Comparison of ENCODE assay signal across 9 mouse cellular contexts in the genomic region with DNA sequence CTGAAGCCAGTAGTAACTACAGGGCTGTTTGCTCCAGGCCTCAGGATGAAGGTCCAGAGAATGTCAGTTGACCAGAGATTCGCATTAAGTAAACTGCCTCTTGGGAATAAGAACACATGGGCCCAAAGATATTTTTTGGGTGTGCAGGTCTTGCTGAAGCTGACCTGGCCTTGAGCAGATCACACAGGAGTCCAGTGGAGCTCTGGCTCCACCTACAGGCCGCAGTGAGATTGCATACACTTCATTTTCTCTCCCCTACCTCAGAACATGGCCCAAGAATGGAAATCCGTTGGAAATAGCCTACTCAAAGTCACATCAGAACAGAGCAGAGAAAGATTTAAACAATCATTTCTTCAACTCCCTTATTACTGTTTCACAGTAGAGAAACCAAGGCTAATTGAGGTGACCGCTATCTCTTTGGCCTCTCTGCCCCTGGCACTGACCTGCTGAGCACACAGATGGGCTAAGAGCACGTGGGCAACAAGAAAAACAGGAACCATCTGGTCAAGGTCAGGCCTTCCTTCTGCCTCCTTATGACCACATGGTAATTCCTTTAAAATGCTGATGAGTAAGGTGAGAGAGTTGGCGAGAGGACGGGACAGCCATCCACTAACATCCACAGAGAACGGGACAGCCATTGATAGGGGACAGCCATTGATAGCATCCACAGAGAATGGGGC. TPM values are rescaled to one million over a fixed set of nuclear protein-coding genes. Genes with fewer than 3 reads are reported as not detected.
A peak's percentile ranks its signal among the peaks of the same experiment; 100 is the strongest.
DNase-seq lines count a peak whose midpoint lies in the region; ATAC-seq and TF ChIP-seq lines count a peak whose summit lies in the region.
"Had no signal": no experiment of that assay in that cellular context is flagged by ENCODE, and none has a peak within 500 bp of the region (broad histone marks: within the 10 kb centered on the region; RNA-seq: fewer than 3 reads in every experiment).

No protein-coding gene starts in this region.

- no peak for ATAC-seq in intestine, postnatal 0 days

- peaks cover 5% of the 10 kb centered on the region for H3K36me3 ChIP-seq in intestine, postnatal 0 days (ENCODE audit: control insufficient read depth, insufficient read depth)
- peaks cover 6% of the 10 kb centered on the region for H3K36me3 ChIP-seq in liver, adult 2 months (ENCODE audit: control insufficient read depth, insufficient read depth, low read length)
- H3K36me3 ChIP-seq in splenic B cell, adult 2 months (ENCODE audit: control insufficient read depth, insufficient read depth, low read length, poor library complexity, severe bottlenecking): peaks cover 9% of the 10 kb centered on the region

- H3K4me1 ChIP-seq in intestine, postnatal 0 days (replicated peaks; ENCODE audit: control insufficient read depth, insufficient read depth, low read length): no peaks in the 10 kb centered on the region
- H3K4me1 ChIP-seq in liver, adult 2 months (ENCODE audit: control insufficient read depth, insufficient read depth, low read length): peaks cover 5% of the 10 kb centered on the region; the same call in 1 of the 2 replicates

- WGBS in intestine, postnatal 0 days: 52% methylated on average over 8 of the region's 8 CpGs
- 52% methylated on average over 8 of the region's 8 CpGs for WGBS in liver, adult 2 months

- no peaks in the 10 kb centered on the region for H3K27me3 ChIP-seq in intestine, postnatal 0 days (replicated peaks; ENCODE audit: control insufficient read depth, insufficient read depth, low read length)
- H3K27me3 ChIP-seq in liver, adult 2 months (ENCODE audit: control insufficient read depth, insufficient read depth, low read length): no peaks in the 10 kb centered on the region
- no peaks in the 10 kb centered on the region for H3K27me3 ChIP-seq in splenic B cell, adult 2 months (ENCODE audit: control insufficient read depth, insufficient read depth, low read length, poor library complexity, severe bottlenecking)

- no peak overlapping the region for H3K4me2 ChIP-seq in intestine, postnatal 0 days (replicated peaks; ENCODE audit: low read depth)

- H3K27ac ChIP-seq in intestine, postnatal 0 days (ENCODE audit: low read depth, low read length): no peak overlapping the region
- H3K27ac ChIP-seq in liver, adult 2 months (replicated peaks; ENCODE audit: insufficient read depth, low read depth, low read length): no peak overlapping the region

- H3K9me3 ChIP-seq in intestine, postnatal 0 days (ENCODE audit: control insufficient read depth): no peaks in the 10 kb centered on the region

- no peaks in the 10 kb centered on the region for H3K79me2 ChIP-seq in liver, adult 2 months (ENCODE audit: control insufficient read depth, insufficient read depth, low read length)

- DNase-seq in 416B (ENCODE audit: low read depth): peak; percentile 91
- DNase-seq in T-cell, adult 2 months (ENCODE audit: low spot score): peak; percentile 30
- peak; percentile 88 to 90 for DNase-seq in cerebellum, postnatal 10 days
- DNase-seq in frontal cortex, postnatal 36 days (ENCODE audit: low spot score in 2 of 2): peak; percentile 59 to 69
- DNase-seq in liver, adult 2 months (ENCODE audit: extremely low read depth, low read depth, low spot score): peak; percentile 47
- DNase-seq in natural killer cell, adult 2 months (ENCODE audit: low spot score in 2 of 2): peak; percentile 45 to 65
- peak; percentile 84 for DNase-seq in splenic B cell, adult 2 months (ENCODE audit: low read depth, low spot score)

- no peak overlapping the region for H3K4me3 ChIP-seq in intestine, postnatal 0 days (ENCODE audit: low read depth, low read length)
- H3K4me3 ChIP-seq in liver, adult 2 months (ENCODE audit: insufficient read depth, low read depth, low read length): no peak overlapping the region
- H3K4me3 ChIP-seq: erythroblast, embryonic 14.5 days had no signal

- peak; percentile 97 for TF ChIP-seq CTCF in intestine, postnatal 0 days (IDR thresholded peaks at IDR 0.05; ENCODE audit: low read depth)
- peak; percentile 95 for TF ChIP-seq CTCF in liver, adult 2 months (IDR thresholded peaks at IDR 0.05; ENCODE audit: low read depth, low read length)

- no peak overlapping the region for H3K9ac ChIP-seq in intestine, postnatal 0 days (ENCODE audit: low read depth, low read length)
- H3K9ac ChIP-seq in liver, adult 2 months (ENCODE audit: low read depth, low read length): no peak overlapping the region

- TF ChIP-seq POLR2A in liver, adult 2 months (IDR thresholded peaks at IDR 0.05; ENCODE audit: extremely low read depth, insufficient read depth, low read length): no peak

RNA-seq across cellular contexts. Expression of gene Oxnad1, which starts 8.1 kb away (rescaled TPM):
- polyA plus RNA-seq in intestine, postnatal 0 days (2015; fragmentation: Nextera tagmentation; extraction: Ambion mirVana): 19.3 and 22.4 TPM in 2 replicates
- 34.0 and 46.1 TPM in 2 replicates for total RNA-seq in liver, adult 2 months (2014; rRNA removed)
- 27.6 and 30.3 TPM in 2 replicates for polyA plus RNA-seq in liver, adult 2 months (2012; rRNA removed)

RNA-seq across cellular contexts. Expression of gene Dph3, which starts 8.5 kb away (rescaled TPM):
- 103 and 111 TPM in 2 replicates for polyA plus RNA-seq in intestine, postnatal 0 days (2015; fragmentation: Nextera tagmentation; extraction: Ambion mirVana)
- total RNA-seq in liver, adult 2 months (2014; rRNA removed): 15.1 and 25.2 TPM in 2 replicates
- 16.2 and 17.7 TPM in 2 replicates for polyA plus RNA-seq in liver, adult 2 months (2012; rRNA removed)

RNA-seq across cellular contexts. Expression of gene Galnt15, which starts 48.2 kb away (rescaled TPM):
- 0.35 and 0.42 TPM in 2 replicates for polyA plus RNA-seq in intestine, postnatal 0 days (2015; fragmentation: Nextera tagmentation; extraction: Ambion mirVana)
- total RNA-seq in liver, adult 2 months (2014; rRNA removed): 0.92 and 2.4 TPM in 2 replicates
- polyA plus RNA-seq in liver, adult 2 months (2012; rRNA removed): 0.30 and 0.62 TPM in 2 replicates
- polyA plus RNA-seq: erythroblast, embryonic 14.5 days had no signal

Comparison
In these comparisons a context has a peak if more than half of its experiments do, and no peak if none do; other contexts are left out.
1. DNase-seq: peak in every context shown above with its lines; median percentile 91 in 416B; 89 in cerebellum, postnatal 10 days; 84 in splenic B cell, adult 2 months; 64 in frontal cortex, postnatal 36 days; 55 in natural killer cell, adult 2 months; 47 in liver, adult 2 months; 30 in T-cell, adult 2 months.